Mouse (Mus musculus): ENCODE measurements around the gene Meox1. TPM values are rescaled to one million over a fixed set of nuclear protein-coding genes. Genes with fewer than 3 reads are reported as not detected.

The Meox1 gene
- polyA plus RNA-seq (2012; rRNA removed) = 0.16 TPM in 2 replicates

GRCm38 (mm10) chr11:101894204-101894603 is at the start of gene Meox1:
Gene Meox1, minus strand, starts transcription at chr11:101894374.

Other genes starting within 250 kb of the Meox1 start
- 4.7 and 5.2 TPM in 2 replicates for gene Arl4d, start 228.8 kb downstream of the Meox1 start, polyA plus RNA-seq (2012; rRNA removed)
- gene Dhx8, start 161.5 kb downstream of the Meox1 start, polyA plus RNA-seq (2012; rRNA removed) = 6.8 and 7.5 TPM in 2 replicates
- 0.13 and 0.28 TPM in 2 replicates for gene Etv4, start 109.0 kb downstream of the Meox1 start, polyA plus RNA-seq (2012; rRNA removed)
- gene Sost, start 72.6 kb upstream of the Meox1 start, polyA plus RNA-seq (2012; rRNA removed) = 0.08 and 0.12 TPM in 2 replicates
- not detected in 2 replicates for gene Cfap97d1, start 89.9 kb upstream of the Meox1 start, polyA plus RNA-seq (2012; rRNA removed)
- 7.9 and 8.0 TPM in 2 replicates for gene Dusp3, start 92.6 kb upstream of the Meox1 start, polyA plus RNA-seq (2012; rRNA removed)
- gene Mpp3, start 134.1 kb upstream of the Meox1 start, polyA plus RNA-seq (2012; rRNA removed) = 0.62 and 1.1 TPM in 2 replicates
- 1.4 and 1.5 TPM in 2 replicates for gene Cd300lg, start 147.1 kb upstream of the Meox1 start, polyA plus RNA-seq (2012; rRNA removed)
- 3.7 and 4.3 TPM in 2 replicates for gene Mpp2, start 194.1 kb upstream of the Meox1 start, polyA plus RNA-seq (2012; rRNA removed)
- 0.19 TPM in 1 of 2 replicates, not detected in the other for gene Ppy, start 206.9 kb upstream of the Meox1 start, polyA plus RNA-seq (2012; rRNA removed)
- gene Pyy, start 213.5 kb upstream of the Meox1 start, polyA plus RNA-seq (2012; rRNA removed) = 0.61 and 1.6 TPM in 2 replicates